Mouse (Mus musculus) CD4-positive, CD25-positive, alpha-beta regulatory T cell, adult 2 months (primary cell): ENCODE results near the gene Sds.

Source experiments
- DNase-seq: peaks from one replicate; pipeline ENCODE4 v3.0.0-alpha.2; 2012; ENCODE audit warnings: low read depth, low spot score

The Sds gene

DNA sequence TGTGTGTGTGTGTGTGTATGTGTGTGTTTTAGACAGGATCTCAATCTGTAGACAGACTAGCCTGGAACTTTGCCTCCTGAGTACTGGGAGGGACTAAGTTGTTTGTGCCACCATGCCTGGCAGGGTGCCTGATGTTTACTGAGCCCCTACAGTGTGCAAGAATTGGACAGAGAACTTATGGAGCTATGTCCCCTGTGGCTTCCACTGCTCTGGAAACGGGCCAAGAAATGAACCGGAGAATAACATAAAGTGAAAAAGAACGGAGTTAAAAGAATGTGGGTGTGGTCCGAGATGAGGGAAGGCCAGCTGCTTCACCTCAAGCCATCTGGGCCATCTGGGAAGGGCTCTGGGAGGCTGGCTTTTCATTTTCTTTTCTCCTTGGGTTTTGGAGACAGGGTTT, 38.4 kb downstream of the Sds start:
- DNase-seq: no peak

DNA sequence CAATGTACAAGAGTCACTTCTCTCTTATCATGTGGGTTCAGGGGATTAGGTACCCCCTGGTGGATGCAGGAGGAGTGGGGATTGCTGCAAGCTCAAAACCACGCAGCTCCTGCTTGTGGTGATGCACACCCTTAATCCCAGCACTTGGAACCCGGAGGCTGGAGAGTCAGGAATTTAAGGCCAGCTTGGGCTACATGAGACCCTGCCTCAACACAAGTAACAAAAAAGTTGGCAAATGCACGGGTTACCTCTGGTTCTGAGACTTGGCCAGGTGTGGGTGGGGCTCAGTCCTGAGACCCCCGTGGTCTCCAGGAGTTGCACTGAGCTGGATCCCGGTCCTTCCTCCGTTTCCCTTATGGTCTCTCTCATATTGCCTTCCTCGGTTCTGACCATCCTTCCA, 39.1 kb downstream of the Sds start:
- no peak for DNase-seq

DNA sequence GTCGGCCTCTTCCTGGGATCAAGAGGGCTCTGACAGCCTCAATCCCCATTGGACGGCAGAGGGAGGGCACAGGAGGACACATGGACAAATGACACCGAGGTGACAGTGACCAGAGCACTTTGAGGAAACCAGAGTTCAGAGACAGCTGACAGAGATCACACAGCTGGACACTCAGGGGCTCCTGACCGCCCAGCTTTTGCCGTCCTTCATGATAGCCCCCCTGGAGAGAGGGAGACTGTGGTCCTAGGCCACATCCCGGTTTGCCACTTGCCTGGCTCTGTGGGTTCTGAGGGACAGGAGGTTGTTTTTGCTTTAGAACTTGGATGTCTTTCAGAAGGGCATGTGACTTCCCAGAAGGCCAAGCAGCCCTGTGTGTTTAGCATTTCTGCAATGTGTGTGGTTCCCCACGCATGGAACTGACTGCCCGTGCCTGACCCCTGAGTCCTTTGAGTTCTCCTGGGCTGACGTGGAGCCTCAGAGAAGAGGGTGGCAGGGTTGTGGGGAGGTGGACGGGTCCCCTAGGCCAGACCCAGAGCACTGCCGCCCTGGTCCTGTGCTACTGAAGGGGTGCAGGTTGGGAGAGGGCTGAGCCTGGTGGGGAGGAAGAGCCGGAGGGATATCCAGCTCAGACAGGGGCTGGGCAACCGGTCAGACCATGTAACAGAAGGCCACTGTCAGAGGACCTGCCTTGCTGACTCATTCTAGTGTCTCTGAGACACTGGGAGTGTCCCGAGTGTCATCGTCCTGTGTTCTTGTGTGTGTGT, 40.1 kb downstream of the Sds start:
- no peak for DNase-seq

DNA sequence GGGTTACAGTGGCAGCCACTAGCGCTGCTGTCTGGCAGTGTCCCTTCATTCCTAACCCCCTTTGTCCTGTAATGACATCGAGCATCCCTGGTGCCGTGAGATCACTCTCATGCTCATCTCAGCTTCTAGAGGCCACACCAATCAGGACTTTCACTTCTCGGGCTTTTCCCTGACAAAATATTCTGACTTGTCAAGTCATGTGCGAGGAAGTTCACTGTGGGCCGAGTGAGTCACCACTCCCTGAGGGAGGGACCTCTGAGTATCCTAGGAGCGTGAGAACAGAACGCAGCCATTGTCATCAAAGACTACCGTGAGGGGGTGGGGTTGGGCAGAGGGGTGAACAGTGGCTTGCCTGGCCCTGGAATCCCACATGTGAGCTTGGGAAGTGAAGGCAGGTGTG, 41.2 kb downstream of the Sds start:
- no peak for DNase-seq

DNA sequence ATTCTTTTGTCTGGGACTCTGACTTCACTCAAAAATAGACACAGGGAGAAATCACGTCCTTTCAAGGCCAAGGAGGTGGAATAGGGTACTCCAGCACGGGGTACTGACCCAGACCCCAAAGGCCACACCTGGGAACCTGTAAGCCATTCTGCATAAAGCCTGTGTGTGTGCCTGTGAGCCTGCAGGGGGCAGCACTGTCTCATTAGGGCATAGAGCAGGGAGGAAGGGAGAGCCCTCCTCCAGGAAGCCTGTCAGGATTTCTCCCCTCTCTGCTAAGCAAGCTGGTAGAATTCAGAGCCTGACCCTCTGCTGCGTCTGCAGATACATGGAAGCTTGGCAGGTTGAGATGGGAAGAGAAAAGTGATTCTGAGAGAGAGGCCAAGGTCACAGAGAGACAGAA, 46.3 kb downstream of the Sds start:
- DNase-seq: peak; percentile 76

DNA sequence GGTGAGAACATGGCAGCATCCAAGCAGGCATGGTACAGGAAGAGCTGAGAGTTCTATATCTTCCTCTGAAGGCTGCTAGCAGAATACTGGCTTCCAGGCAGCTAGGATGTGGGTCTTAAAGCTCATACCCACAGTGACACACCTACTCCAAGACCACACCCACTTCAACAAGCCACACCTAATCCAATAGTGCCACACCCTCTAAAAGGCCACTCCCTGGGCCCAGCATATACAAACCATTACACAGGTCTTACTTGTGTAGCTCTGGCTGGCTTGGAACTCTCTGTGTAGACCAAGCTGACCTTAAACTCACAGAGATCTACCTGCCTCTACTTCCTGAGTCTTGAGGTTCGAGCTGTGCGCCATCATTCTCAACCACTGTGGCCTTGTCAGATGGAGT, 48.4 kb downstream of the Sds start:
- DNase-seq: no peak

DNA sequence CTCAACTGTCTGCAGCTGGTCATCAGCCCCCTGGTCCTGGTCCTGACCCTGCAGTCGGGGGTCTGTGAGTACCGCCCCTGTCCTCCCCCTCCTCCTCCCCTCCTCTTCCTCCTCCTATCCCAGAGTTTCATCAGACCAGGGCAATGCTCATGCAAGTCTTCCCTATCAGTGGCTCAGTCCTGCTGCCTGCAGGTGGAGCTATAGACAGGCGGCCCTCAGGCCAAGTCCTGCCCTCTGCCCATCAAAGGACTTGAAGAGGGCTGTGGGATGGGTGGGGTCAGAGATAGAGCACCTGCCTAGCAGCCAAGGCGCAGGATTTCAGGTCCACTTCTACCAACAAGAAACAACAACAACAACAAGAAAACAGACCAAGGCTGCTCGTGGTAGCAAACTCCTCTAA, 49.4 kb downstream of the Sds start:
- peak; percentile 24 for DNase-seq

DNA sequence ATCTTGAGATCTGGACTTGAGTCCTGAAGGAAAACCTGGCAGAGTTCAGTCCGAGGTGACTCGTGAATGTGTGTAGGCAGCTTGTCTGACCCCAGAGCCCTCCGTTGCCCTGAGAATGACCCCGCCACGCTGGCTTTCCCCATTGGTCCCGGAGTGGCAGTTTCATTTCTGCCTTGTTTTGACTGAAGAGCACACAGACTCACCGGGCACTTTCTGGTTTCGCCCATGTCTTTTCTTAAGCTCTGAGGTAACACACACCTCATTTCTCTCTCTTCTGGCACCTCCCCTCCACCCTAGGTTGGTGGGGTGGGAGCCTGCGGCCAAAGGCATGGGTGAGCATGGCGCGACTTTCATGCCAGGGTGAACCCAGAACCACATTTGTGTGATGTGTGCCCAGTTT, 50.0 kb downstream of the Sds start:
- DNase-seq: no peak

DNA sequence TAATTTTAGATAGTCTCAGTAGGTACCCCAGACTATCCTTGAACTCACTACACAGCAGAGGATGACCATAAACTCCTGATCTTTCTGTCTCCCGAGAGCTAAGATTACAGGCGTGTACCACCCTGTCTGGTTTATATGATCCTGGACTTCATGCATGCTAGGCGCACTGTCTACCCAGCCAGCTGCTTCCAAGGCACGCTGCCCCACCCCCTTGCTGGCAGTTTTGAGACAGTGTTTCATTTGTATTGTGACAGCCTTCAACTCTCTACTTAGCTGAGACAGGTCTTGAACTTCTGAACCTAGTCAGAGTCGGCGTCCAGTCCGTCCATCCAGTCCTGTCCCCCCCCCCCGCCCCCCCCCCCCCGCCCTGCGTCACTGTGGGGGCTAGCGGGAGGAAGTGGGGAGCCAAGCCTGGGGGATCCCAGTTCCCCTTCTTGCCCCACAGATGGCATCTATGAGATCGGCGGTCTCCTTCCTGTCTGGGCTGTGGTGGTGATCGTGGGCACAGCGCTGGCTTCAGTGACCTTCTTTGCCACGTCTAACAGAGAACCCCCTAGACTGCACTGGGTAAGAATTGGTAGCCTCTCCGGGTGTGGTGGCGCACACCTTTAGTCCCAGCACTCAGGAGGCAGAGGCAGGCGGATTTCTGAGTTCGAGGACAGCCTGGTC, 51.1 kb downstream of the Sds start:
- DNase-seq: no peak

DNA sequence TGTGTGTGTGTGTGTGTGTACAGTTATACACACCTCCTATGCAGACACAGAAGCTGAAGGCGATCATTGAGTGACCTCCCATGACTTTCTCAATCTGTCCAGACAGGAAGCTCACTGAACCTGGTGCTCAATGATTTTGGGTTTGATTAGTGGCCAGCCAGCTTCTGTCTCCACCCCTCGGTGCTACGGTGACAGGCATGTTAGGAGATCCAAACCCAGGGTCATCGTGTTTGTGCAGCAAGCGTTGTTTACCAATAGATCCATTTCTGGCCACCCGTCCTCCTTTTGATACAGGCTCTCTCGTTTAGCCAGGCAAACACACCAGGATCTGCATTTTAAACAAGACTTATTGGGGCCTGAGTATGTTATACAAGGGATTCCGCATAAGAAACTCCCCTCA, 55.3 kb downstream of the Sds start:
- no peak for DNase-seq
